Mouse (Mus musculus) spleen, adult 12 weeks (tissue): Measurements from ENCODE around the gene Dpp3.
"Not testable (repeated sequence)": the region's sequence is repeated elsewhere in the genome, so short reads cannot be mapped to it uniquely, and the experiment has no call there.

Experiments used
- DNase-seq: peaks from one replicate; pipeline ENCODE4 v3.0.0; 2022; ENCODE audit warnings: low spot score

Dpp3 gene

GRCm38 (mm10) chr19:4927904-4928531 lies at the start of gene Dpp3:
TSS of gene Dpp3 (minus strand) at chr19:4928287.
- peak; percentile 95 for DNase-seq

- no peak for DNase-seq
Measured at GRCm38 (mm10) chr19:4968236-4968635, 40.1 kb upstream of the Dpp3 start.

GRCm38 (mm10) chr19:4961928-4962601 lies 34.0 kb upstream of the Dpp3 start, which contains the start of gene Mrpl11:
TSS of gene Mrpl11 (plus strand) at chr19:4962147.
- peak; percentile 83 for DNase-seq

DNA sequence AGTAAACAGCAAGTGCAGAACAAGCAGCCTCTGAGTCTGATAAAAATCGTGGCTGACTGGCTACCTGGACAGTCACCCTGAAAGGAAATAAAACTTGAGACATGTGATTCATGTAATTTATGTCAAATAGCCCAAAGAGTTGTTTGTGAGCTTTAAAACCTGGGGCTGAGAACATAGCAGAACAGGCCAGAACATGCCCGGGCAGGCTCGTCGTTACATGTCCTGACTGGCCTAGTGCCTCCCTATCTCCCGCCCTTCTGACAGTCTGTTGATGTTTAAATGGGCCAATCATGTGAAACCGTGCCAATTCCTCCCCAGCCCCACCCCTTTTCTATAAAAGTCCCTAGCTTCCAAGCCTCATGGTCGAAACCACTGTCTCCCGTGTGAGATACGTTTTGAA lies 20.6 kb upstream of the Dpp3 start:
- DNase-seq, result not testable (repeated sequence)

- DNase-seq, result no peak
Measured at GRCm38 (mm10) chr19:4945540-4945939, 17.5 kb upstream of the Dpp3 start.

DNA sequence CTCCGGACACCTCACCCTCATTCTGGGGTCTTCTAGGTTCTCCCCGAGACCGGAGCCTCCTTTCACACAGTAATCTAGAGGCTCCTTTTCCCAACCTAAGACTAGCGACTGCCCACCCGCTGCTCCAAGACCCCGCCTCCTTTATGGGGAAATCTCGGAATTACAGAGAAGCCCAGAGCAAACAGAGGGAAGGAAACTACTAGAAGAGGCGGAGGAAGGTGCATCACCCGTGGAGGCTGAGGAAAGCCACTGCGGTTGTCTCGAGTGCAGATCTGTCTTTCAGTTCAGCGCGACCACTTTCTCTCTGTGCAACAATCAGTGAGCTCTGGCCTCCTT lies 15.1 kb upstream of the Dpp3 start:
- DNase-seq, result no peak

GRCm38 (mm10) chr19:4942551-4943252 lies 14.6 kb upstream of the Dpp3 start, which contains the start of gene Peli3:
TSS of gene Peli3 (minus strand) at chr19:4943127.
- peak; percentile 52 for DNase-seq

GRCm38 (mm10) chr19:4937444-4938310 lies 9.6 kb upstream of the Dpp3 start:
- no peak for DNase-seq

DNA sequence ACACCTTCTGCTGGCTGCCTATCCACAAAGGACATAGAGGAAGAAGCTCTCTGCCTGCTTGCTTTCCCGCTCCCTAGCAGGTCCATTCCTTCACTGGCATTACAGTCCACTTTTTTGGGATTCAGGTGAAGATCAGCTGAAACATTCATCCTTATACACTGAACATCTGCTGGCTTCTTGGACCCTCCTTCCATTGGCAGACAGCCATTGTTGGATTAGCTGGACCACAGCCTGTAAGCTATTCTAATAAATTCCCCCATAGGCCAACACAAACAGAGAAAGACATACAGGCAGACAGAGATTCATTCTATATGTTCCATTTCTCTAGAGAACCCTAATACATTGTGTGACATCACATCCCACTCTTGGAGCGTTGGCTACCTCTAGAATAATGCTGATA lies 8.8 kb upstream of the Dpp3 start:
- DNase-seq, result no peak

DNA sequence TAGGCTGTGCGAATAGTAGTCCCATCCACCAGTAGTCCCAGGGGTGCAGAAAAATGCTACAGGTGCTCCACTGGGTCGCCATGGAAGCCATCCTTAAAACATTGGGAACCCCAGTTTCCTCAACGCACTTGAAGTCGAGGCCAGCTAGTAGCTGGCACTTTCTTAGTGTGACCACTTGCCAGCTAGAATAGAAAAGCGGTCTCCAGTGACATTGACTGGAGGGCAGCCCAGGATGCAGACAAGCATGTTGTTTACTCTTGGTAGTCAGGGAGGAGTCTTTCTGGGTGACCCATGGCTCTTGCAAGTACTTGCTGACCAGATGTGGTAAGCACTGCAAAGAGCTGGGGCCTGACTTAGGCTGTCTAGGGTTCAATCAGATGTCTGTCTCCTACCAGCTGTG lies 694 bp upstream of the Dpp3 start:
- no peak for DNase-seq

DNA sequence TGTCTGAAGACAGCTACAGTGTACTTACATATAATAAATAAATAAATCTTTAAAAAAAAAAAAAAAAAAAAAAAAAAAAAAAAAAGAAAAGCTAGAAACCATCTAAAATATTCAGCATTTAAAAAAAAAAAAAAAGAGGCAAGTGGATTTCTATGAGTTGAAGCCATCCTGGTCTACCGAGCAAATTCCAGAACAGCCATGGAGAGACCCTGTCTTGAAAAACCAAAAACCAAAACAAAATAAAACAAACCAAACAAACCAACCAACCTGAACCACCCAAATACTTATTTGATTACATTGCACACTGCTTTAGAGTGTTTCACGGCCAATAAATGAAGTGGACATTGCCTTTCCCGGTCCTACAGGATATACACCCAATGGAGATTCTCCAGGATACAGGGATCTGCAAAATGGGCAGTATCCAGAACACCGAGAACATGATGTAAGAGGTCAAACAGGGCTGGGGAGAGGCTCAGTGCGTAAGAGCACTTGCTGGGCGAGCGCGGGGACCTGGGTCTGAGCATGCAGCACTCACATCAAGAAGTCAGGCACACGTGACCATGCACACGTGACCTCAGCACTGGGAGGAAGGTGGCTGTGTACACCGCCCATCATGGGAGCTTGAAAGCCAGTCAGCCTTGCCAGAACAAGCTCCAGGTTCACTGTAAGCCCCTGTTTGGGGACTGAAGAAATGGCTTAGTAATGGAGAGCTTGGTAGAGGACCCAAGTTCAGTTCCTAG lies 2.8 kb downstream of the Dpp3 start:
- DNase-seq, result no peak

- no peak for DNase-seq
Measured at GRCm38 (mm10) chr19:4919652-4920051, 8.4 kb downstream of the Dpp3 start.

GRCm38 (mm10) chr19:4916827-4917226 lies 11.3 kb downstream of the Dpp3 start:
- DNase-seq, result no peak

- no peak for DNase-seq
Measured at GRCm38 (mm10) chr19:4915924-4916603, 12.0 kb downstream of the Dpp3 start.

DNA sequence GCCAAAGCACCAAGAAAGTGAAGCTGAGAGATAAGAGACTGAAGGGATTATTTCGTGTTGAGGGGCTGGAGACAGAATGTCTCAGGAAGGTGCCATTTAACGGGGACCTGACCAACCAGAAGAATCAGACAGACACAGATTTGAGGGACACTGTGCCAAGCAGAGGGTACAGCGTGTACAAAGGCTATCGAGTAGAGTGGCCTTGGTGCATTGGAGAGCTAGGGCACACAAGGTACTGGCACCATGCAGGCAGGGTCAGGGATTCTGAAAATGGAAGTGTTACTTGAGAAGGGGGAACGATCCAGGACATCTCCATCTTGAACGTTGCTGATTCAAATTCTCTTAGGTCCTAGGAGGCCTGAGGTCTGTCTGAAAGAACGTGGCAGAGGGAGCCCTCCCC lies 18.7 kb downstream of the Dpp3 start:
- no peak for DNase-seq

GRCm38 (mm10) chr19:4908107-4908506 lies 20.0 kb downstream of the Dpp3 start:
- peak; percentile 25 for DNase-seq

DNA sequence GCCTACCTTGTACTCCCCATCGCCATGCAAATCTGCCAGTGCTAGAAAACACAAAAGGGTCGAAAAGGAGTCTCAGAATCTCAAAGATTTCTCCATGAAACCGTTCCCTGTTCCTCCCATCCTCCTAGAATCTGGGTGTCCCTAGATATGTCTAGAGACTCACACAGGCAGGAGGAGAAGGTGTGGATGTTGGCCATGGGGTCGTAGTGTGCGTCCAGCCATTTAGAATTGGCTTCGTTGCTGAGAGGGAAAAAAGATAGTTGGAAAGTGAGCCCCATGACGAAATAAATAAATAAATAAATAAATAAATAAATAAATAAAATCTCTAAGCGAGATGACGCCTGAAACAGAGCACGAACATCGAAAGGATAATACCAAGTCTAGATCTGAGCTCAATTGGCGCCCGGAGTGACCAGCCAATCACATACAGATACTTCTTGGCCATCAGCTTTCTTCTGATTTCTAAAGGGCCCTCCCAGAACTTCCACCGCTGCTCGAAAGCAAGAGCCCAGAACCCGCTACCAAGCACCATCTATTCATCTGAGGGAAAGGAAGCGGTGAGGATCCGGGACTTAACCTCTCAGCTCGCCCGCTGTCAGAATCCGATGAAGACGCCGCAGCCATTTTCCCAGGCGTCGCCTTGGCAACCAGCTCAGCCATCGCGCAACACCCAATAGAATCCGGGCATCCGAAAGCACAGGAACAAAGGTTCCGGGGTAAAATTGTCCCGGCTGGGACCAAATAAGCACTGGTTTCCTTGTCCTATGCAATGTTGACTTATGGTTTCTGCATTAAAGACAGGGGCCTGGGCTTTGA lies 21.9 kb downstream of the Dpp3 start, which contains the start of gene Bbs1:
Gene Bbs1, minus strand, starts transcription at position 650 of the 816 bp plus-strand sequence.
- DNase-seq, result peak; percentile 71

DNA sequence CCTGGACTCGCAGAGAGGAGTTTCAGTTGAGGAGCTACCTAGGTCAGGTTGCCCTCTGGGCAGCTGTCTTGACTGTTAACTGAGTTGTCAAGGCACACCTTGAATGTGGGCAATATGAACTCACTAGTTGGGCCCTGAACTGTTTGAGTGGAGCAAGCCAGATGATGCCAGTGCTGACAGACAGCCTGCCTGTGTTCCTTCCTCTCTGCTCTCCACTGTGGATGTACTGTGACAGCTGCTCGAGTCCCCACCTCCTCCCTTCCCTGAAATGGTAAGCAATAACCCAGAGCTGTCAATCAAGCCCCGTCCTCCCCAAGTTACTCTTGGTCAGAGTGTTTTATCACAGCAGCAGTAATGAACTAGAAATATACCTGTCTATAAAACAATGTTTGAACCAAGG lies 28.2 kb downstream of the Dpp3 start:
- DNase-seq, result no peak

- DNase-seq, result no peak
Measured at GRCm38 (mm10) chr19:4898972-4899371, 29.1 kb downstream of the Dpp3 start.
